Mouse (Mus musculus) gastrocnemius, adult 2 months (tissue): ENCODE measurements around the gene Svopl. TPM values are rescaled to one million over a fixed set of nuclear protein-coding genes. Genes with fewer than 3 reads are reported as not detected.

Experiments
- DNase-seq: peaks from one replicate; pipeline ENCODE4 v3.0.0; 2022
- H3K27ac ChIP-seq: fragments of 200-600 bp; 2 replicates; pipeline ENCODE4 v1.8.1; 2022; ENCODE audit warnings: mild to moderate bottlenecking
- H3K4me3 ChIP-seq: fragments of 200-600 bp; 2 replicates; pipeline ENCODE4 v1.8.1; 2022; ENCODE audit warnings: mild to moderate bottlenecking, moderate library complexity
- CTCF ChIP-seq: fragments of 200-600 bp; IDR thresholded peaks from 2 replicates; pipeline ENCODE4 v1.8.1; 2022; ENCODE audit warnings: antibody characterized with exemption, mild to moderate bottlenecking, moderate library complexity
- intact Hi-C: fragments of 180-260 bp; cut with DNase I; formaldehyde crosslinking; loops from one replicate; pipeline ENCODE4 v1.15.1; 2025
- total RNA-seq, 2 experiments: library from RNA; stranded (reverse); gene quantifications; 2 replicates each; pipeline ENCODE4 v1.2.3; 2021

The Svopl gene
- total RNA-seq, 2 experiments from 2014 or later = 0.14 TPM; not detected in 1

GRCm38 (mm10) chr6:38021406-38021805, 25.4 kb downstream of the Svopl start:
- no peak for TF ChIP-seq CTCF
- H3K27ac ChIP-seq = no peak overlapping the region
- intact Hi-C loops = no loop called here
- no peak for DNase-seq
- no peak overlapping the region for H3K4me3 ChIP-seq

DNA sequence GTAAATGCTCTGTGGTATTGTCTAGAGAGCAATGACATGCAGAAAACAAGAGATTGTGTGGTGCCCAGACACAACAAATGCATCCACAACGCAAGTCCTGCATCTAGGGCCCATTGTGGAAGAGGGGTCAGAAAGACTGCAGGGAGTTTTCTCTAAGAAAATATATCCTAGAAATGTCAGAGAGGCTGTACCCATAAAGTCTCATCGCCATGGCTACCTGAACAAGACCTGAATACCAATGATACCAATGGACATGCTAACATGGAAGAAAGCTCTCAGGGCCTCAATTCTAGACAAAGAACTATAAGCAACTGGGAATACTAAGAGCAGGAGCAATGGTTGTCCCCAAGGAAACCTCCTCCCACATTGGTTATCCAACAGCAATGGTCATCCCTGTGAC, 34.0 kb downstream of the Svopl start:
- TF ChIP-seq CTCF = no peak
- no peak for DNase-seq
- no peak overlapping the region for H3K27ac ChIP-seq
- H3K4me3 ChIP-seq = no peak overlapping the region
- intact Hi-C loops = no loop called here

GRCm38 (mm10) chr6:38007459-38007858, 39.3 kb downstream of the Svopl start:
- no peak for DNase-seq
- H3K27ac ChIP-seq = no peak overlapping the region
- H3K4me3 ChIP-seq = no peak overlapping the region
- peak; percentile 61 for TF ChIP-seq CTCF
- intact Hi-C loops = loop anchor here (2.0 to 5.0 kb wide), 2 partner anchors 59 to 415 kb away; no protein-coding TSS in a partner anchor

- Histone ChIP-seq H3K27ac (no peak overlapping the region), H3K4me3 (no peak overlapping the region)
- TF ChIP-seq CTCF = no peak
- DNase-seq = no peak
- intact Hi-C loops = no loop called here
Observed at GRCm38 (mm10) chr6:37967386-37967785, 79.4 kb downstream of the Svopl start.

- Histone ChIP-seq H3K4me3 (no peak overlapping the region), H3K27ac (no peak overlapping the region)
- TF ChIP-seq CTCF = no peak
- DNase-seq = no peak
- intact Hi-C loops = loop anchor here (10.0 kb wide), 1 partner anchor 367 kb away; no protein-coding TSS in a partner anchor
Observed at GRCm38 (mm10) chr6:37951306-37951705, 95.5 kb downstream of the Svopl start.

GRCm38 (mm10) chr6:37936498-37936897, 110.3 kb downstream of the Svopl start:
- no peak for DNase-seq
- no peak for TF ChIP-seq CTCF
- no peak overlapping the region for H3K4me3 ChIP-seq
- intact Hi-C loops = no loop called here
- no peak overlapping the region for H3K27ac ChIP-seq

Other genes with a start within 250 kb of the Svopl start
- 10 to 100 TPM; 32.6 to 53.6 TPM for gene Trim24, start 176.2 kb downstream of the Svopl start, total RNA-seq
- gene Tmem213, start 62.3 kb upstream of the Svopl start, total RNA-seq = not detected
- gene Atp6v0a4, start 77.6 kb upstream of the Svopl start, total RNA-seq = under 1 TPM; 0.50 to 0.56 TPM
- under 1 TPM; 0.26 to 0.47 TPM for gene D630045J12Rik, start 207.0 kb upstream of the Svopl start, total RNA-seq